Mouse (Mus musculus) mesoderm, embryonic 11.5 days (tissue): ENCODE data around the gene Ugt1a1.
A peak's percentile ranks its signal among the peaks of the same experiment; 100 is the strongest.

Experiments used
- DNase-seq: peaks from one replicate; pipeline ENCODE4 v3.0.0-alpha.2; 2012; ENCODE audit warnings: low read depth, low spot score

The Ugt1a1 gene

DNA sequence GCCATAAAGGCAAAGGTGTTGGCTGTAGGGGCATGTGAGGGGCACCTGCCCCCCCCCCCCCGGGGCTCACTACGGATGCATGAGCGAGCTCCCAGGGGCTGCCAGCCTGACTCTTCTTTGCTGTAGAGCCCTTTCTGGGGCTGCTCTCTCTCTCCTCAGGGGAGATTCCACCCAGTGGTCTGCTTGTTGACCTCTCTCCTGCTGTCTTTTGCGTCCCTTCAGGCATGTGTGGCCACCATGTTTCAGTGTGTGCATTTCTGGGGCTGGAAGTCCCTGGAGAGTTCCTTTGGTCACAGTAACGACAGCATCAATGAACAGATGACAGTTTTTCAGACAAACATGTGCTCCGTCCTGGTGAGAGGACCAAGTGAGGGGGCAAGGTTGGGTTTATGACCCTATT is 46.6 kb downstream of the Ugt1a1 start:
- DNase-seq, result no peak

DNA sequence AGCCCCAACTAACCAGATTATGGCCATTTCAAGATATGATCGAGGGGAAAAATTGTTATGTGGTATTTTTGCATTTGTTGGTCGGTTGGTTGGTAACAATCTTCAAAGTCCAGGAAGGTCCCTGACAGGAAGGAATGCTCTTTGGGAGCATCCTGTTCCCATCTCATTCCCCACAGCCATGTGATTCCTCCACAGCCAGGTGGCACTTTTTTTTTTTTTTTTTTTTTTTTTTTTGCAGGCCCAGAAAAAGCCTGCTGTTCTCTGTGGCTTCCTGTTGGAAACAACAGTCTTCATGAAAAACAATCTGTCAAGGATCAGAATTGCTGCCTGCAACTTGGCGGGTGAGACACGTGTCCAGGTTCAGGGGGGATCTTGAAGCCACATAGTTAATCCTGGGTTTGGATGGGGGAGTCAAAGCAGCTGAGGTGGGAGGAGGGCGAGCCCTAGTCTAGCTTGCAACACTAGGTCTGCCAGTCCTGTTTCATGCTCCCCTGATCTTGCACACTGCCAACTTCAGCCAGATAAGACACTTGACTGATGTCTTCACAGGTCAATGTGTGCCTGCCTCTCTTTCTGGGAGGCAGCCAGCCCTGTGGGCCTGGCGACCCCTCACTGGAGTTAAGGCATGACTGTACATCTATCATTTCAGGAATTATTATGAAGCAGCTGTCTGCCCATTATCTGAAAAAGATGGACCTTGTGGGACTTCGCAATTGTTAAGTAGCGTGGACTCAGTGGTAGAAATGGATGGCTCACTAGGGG is 47.3 kb downstream of the Ugt1a1 start:
- peak; percentile 44 for DNase-seq

GRCm38 (mm10) chr1:88259643-88260024 is 47.9 kb downstream of the Ugt1a1 start:
- no peak for DNase-seq

DNA sequence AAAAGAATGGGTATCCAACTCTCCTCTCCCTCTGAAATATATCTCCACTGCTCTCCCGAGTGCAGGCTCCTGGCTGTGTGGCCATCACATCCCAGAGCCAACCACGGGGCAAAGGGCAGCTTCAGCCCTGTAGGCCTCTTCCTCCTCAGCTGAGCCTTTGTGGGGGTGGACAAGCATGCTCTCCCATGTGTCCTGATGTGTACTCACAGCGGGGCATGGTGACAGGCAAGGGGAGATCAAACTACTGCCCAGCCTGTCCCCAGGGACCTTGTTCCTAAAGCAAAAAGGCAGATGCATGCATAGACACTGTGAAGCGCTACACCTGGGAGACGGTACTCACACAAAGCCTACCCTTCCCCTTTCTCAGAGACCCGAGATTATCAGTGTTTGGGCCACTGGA is 48.4 kb downstream of the Ugt1a1 start:
- DNase-seq, result no peak

DNA sequence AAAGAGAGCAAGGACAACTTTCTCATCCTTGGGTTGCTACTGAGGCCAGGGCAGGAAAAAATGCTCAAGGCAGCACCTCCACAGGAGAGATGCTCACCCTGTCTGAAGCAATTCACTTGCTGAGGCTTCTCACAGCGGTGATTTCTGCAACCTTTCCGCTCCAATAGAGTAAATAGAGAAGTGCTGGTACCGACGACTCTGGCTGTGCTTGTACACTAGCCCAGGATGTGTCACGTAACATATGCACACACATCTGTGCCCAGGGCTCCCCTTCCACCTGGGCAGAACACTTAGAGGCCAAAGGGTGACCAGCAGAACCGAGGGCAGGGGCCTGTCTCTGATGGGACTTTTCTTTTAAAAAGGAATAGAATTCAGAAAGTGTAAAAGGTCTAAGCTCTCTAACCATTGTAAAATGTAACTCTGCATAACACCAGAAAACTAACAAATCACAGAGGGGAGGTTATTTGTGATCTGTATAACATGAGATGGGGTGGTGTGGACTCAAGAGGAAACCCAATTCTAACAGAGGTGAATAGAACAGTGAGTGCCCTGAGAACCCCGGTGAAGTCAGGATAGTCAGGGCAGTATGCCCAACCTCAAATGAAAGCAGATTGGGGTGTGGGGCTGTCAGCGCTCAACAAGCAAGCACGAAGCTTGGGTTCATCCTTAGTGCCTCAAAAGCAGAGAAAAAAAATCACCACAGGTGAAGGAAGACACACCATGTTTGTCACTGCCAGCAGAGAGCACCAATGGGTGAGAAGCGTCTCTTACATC is 49.0 kb downstream of the Ugt1a1 start:
- no peak for DNase-seq

GRCm38 (mm10) chr1:88261706-88262105 is 49.9 kb downstream of the Ugt1a1 start:
- DNase-seq, result no peak

DNA sequence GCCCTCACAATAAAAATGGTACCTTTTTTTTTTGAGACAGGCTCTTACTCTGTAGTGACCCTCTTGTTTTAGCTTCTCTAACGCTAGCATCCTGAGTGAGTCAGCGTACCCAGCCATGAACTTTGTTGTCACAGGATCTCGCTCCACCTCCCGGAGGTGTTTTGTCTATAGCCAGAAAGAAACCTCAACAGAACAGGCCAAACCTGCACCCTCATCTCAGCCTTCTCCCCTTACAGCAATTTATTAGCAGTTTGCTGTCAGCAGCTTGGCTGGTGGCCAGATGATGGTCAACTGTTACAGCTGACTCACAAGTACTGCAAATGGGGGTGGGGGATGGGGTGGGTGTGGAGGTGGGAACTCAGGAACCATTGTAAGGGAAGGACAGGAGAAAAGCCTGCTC is 50.5 kb downstream of the Ugt1a1 start:
- DNase-seq, result peak; percentile 52

DNA sequence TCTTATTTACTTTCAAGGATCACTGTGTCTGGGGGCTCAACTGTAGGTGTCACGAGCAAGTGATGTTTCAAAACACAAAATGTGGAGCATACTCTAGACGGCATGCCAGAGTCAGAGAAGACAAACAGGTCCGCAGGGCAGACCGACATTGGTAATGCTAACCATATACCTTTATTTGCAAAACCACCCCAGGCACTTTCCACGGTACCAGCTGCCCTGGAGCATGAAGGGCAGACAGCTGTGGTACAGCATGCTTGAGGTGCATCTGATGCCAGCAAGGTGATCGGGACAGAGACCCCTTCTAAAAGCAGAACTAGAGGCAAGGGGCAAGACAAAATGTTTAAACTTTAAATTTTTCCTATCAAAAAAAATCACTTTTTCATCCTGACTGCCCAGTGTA is 51.2 kb downstream of the Ugt1a1 start:
- DNase-seq, result no peak

DNA sequence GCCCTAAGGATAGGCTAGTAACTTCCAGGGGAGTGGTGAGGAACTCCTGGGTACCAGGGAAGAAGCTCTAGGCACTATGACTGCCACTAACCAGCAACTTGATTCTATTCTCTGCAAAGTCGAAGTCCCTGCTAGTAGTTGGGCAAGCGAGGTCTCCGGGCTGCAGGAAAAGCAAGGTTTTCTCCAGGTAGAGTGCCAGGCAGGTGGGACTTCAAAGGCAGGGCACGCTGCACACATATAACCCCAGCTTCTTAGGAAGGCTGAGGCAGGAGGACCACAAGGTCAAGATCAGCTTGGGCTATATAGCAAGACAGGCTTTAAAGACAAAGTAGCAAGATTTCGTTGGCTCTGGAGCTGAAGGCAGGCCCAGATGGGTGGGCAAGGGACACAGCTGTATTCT is 52.0 kb downstream of the Ugt1a1 start:
- no peak for DNase-seq

DNA sequence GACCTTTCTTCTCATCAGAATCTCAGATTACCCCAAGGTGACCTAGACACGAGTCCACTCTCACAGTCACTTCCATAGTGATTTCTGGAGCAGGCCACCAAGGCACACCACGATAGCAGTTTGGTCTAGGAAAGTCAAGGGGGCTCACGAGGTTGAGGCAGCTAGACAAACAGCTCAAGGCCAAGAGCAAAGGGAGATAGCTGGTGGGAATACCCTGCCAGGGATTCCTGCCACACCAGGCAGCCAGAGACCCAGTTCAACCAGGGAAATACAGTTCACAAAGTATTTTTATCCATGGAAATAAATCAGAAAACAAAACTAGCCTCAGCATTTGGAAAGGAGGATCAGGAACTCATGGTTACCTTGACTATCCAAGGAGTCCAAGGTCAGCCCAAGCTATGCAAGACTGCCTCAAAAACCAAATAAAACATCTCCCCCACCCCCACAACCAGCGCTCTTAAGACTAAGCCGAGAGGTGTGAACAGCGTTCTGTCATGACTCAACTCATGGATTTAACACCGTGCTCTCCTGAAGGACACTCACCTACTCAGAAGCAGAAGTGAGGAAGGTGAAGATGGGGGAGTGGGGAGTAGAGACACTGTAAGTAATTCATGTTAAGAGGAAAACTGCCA is 52.6 kb downstream of the Ugt1a1 start:
- no peak for DNase-seq

- no peak for DNase-seq
These were observed 53.1 kb downstream of the Ugt1a1 start for GRCm38 (mm10) chr1:88264869-88265240.

- no peak for DNase-seq
These were observed 54.4 kb downstream of the Ugt1a1 start for GRCm38 (mm10) chr1:88266123-88266522.

- no peak for DNase-seq
These were observed 55.7 kb downstream of the Ugt1a1 start for GRCm38 (mm10) chr1:88267489-88267888.

DNA sequence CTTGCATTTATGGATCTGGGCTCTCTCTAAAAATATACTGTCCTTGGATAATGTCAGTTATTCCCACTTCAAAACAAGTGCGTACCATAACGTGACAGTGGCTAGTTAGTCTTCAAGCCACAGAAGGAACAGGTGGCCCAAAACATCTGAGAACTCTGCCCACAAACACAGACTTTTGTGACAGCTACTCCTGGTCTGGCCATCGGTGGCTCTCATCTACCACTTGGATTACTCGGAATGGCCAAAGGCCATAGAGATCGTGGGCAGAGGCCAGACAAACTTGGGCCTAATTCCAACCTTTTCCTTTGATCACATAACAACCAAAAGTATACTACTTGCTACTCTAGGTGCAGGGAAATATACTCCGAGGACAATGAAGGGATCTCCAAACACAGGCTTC is 56.3 kb downstream of the Ugt1a1 start:
- DNase-seq, result no peak
